Mouse (Mus musculus): ENCODE data around the gene Fxr2. TPM values are rescaled to one million over a fixed set of nuclear protein-coding genes. Genes with fewer than 3 reads are reported as not detected.
A peak's percentile ranks its signal among the peaks of the same experiment; 100 is the strongest.

Gene Fxr2
- polyA plus RNA-seq, 1 experiment, result 104 TPM

DNA sequence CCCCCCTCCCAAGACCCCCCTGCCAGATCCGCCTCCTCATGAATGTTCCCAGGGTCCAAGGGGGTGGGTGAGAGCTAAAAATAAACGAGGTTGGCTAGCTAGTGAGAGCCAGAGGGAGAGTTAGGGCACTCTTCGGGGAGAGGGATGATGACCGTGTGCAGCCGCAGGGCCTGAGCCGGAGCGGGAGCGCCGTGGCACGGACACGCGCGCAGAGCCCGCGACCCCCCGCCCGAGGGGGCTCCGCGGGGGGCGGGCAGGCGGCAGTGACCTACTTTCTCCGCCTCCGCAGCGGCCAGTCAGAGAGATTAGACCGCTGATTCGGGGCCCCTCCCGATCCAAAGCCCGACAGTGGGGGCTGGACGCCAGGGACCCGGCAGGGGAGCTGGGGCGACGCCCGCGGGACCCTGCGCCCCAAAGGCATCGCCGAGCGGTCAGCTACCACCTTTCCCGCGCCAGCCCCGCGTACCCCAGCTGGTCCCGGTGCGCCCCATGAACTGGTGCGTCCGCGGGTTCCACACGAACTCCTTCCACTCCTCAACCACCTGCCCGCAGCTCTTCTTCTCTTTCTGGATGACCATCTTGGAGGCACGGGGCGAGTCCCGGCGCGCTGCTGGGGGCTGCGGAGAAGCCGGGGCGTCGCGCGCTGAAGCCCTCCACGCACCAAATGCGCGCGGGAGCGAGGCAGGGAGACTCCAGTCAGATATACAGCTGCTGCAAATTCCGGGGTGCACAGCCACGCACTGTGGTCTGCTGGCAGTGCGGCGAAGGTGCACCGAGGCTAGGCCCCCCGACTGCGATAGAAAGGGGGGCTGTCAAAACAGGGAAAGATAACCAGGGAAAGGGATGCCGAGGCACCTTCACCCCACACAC, 27.8 kb upstream of the Fxr2 start:
- H3ac ChIP-seq (ENCODE audit: control insufficient read depth, insufficient read length), result peak overlapping the region; percentile 10
- peak overlapping the region; percentile 99 for H3K4me2 ChIP-seq (ENCODE audit: low read depth)
- TF ChIP-seq E2F4 (IDR thresholded peaks at IDR 0.05; ENCODE audit: insufficient read depth) (no peak), POLR2A (IDR thresholded peaks at IDR 0.05; ENCODE audit: insufficient read length, low read depth) (no peak), REST (IDR thresholded peaks at IDR 0.05; ENCODE audit: insufficient read depth, insufficient read length) (no peak), POLR2AphosphoS2 (IDR thresholded peaks at IDR 0.05; ENCODE audit: insufficient read length, low read depth) (no peak), TCF12 (IDR thresholded peaks at IDR 0.05; ENCODE audit: insufficient read depth, poor library complexity, severe bottlenecking) (no peak), CEBPB (IDR thresholded peaks at IDR 0.05; ENCODE audit: insufficient read depth, poor library complexity, severe bottlenecking) (no peak), MAX (IDR thresholded peaks at IDR 0.05; ENCODE audit: low read depth) (no peak), MYOG (IDR thresholded peaks at IDR 0.05; ENCODE audit: control insufficient read depth in 1 of 3, insufficient read depth in 1 of 3, insufficient read length in 2 of 3, low read depth in 2 of 3) (no peak)
- peak overlapping the region; percentile 24 for H3K4me3 ChIP-seq
- H3K27me3 ChIP-seq (ENCODE audit: control insufficient read depth, insufficient read depth, insufficient read length), result peaks cover 24% of the 10 kb centered on the region
- no peaks in the 10 kb centered on the region for H3K36me3 ChIP-seq (ENCODE audit: control insufficient read depth, insufficient read depth)
- H3K79me2 ChIP-seq (ENCODE audit: control insufficient read depth, insufficient read depth), result no peaks in the 10 kb centered on the region

DNA sequence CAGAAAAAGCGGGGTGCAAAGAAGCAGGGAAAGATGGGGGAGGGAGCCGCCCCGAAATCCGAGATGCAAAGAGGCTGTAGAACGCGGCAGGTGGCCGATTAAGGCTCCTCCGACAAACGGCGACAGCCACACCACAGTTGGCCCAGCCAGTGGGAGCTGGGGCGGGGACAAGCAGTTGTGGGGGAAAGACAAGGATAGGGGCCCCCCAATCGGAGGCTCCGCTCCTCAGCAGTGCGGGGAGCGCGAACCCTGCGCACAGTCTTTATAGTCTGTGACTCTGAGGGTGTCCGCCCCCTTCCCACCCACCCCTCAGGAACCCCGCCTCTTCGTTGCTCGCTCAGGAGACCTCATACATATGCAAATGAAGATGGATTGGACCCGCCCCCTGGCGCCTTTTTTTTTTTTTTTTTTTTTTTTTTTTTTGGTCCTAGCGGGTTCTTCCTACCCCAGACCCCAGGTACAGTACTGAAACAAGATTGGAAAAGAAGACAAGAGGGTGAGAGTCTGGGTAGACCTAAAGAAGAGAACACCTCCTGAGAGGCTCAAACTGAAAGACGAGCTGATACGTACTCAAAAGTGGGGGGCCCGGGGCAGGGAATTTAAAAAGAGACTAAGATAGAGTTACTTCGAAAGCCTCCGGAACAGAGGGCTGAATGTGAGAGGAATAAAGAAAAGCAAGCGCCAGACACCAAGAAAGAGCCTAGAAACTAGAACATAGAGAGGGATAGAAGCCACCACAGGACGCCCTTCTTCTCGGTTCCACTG, 26.9 kb upstream of the Fxr2 start, which contains the start of gene Atp1b2:
Gene Atp1b2 (minus strand): TSS at position 217 of the 765 bp plus-strand sequence.
- H3K27me3 ChIP-seq (ENCODE audit: control insufficient read depth, insufficient read depth, insufficient read length), result peaks cover 27% of the 10 kb centered on the region
- peak within 1 kb of the TSS; percentile 99 for H3K4me2 ChIP-seq (ENCODE audit: low read depth)
- H3ac ChIP-seq (ENCODE audit: control insufficient read depth, insufficient read length), result peak within 1 kb of the TSS; percentile 10
- no peaks in the 10 kb centered on the region for H3K36me3 ChIP-seq (ENCODE audit: control insufficient read depth, insufficient read depth)
- TF ChIP-seq TCF12 (IDR thresholded peaks at IDR 0.05; ENCODE audit: insufficient read depth, poor library complexity, severe bottlenecking), result no peak
- TF ChIP-seq MYOG (IDR thresholded peaks at IDR 0.05; ENCODE audit: control insufficient read depth in 1 of 3, insufficient read depth in 1 of 3, insufficient read length in 2 of 3, low read depth in 2 of 3), result peak in 1 of 3 experiments; percentile 55
- peak; percentile 57 for TF ChIP-seq POLR2A (IDR thresholded peaks at IDR 0.05; ENCODE audit: insufficient read length, low read depth)
- peak in 2 of 3 experiments; percentile 18 to 59 for TF ChIP-seq MYOD1 (IDR thresholded peaks at IDR 0.05; ENCODE audit: control insufficient read depth in 1 of 3, insufficient read length in 2 of 3, low read depth in 2 of 3)
- H3K4me3 ChIP-seq, result peak within 1 kb of the TSS; percentile 24
- H3K79me2 ChIP-seq (ENCODE audit: control insufficient read depth, insufficient read depth), result no peaks in the 10 kb centered on the region

DNA sequence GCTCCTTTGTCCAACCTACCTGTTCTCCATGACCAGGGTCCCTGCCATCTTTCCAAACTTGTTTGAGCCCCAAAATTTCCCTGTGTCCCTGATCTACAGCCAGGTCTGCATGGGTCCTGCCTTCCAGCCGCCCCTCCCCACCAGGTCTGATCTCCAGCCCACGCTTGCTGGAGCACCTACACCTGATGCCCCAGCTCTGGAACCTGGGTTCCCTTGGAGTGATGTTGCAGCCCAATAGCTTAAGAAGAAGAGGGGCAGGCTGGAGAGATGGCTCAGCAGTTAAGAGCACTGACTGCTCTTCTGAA, 26.3 kb upstream of the Fxr2 start:
- Histone ChIP-seq H3ac (ENCODE audit: control insufficient read depth, insufficient read length) (no peak overlapping the region), H3K36me3 (ENCODE audit: control insufficient read depth, insufficient read depth) (no peaks in the 10 kb centered on the region), H3K4me2 (ENCODE audit: low read depth) (peak overlapping the region; percentile 99), H3K27me3 (ENCODE audit: control insufficient read depth, insufficient read depth, insufficient read length) (peaks cover 27% of the 10 kb centered on the region), H3K4me3 (peak overlapping the region; percentile 24), H3K79me2 (ENCODE audit: control insufficient read depth, insufficient read depth) (no peaks in the 10 kb centered on the region)
- TF ChIP-seq REST (IDR thresholded peaks at IDR 0.05; ENCODE audit: insufficient read depth, insufficient read length) (no peak), MAX (IDR thresholded peaks at IDR 0.05; ENCODE audit: low read depth) (no peak), MYOG (IDR thresholded peaks at IDR 0.05; ENCODE audit: control insufficient read depth in 1 of 3, insufficient read depth in 1 of 3, insufficient read length in 2 of 3, low read depth in 2 of 3) (no peak), POLR2AphosphoS2 (IDR thresholded peaks at IDR 0.05; ENCODE audit: insufficient read length, low read depth) (no peak), MYOD1 (IDR thresholded peaks at IDR 0.05; ENCODE audit: control insufficient read depth in 1 of 3, insufficient read length in 2 of 3, low read depth in 2 of 3) (no peak), TCF3 (IDR thresholded peaks at IDR 0.05; ENCODE audit: insufficient read length, low read depth) (no peak), CEBPB (IDR thresholded peaks at IDR 0.05; ENCODE audit: insufficient read depth, poor library complexity, severe bottlenecking) (no peak), TCF12 (IDR thresholded peaks at IDR 0.05; ENCODE audit: insufficient read depth, poor library complexity, severe bottlenecking) (no peak), E2F4 (IDR thresholded peaks at IDR 0.05; ENCODE audit: insufficient read depth) (no peak), USF1 (IDR thresholded peaks at IDR 0.05; ENCODE audit: low read depth) (no peak), SRF (IDR thresholded peaks at IDR 0.05; ENCODE audit: control insufficient read depth, insufficient read length, low read depth) (no peak), POLR2A (IDR thresholded peaks at IDR 0.05; ENCODE audit: insufficient read length, low read depth) (no peak)

DNA sequence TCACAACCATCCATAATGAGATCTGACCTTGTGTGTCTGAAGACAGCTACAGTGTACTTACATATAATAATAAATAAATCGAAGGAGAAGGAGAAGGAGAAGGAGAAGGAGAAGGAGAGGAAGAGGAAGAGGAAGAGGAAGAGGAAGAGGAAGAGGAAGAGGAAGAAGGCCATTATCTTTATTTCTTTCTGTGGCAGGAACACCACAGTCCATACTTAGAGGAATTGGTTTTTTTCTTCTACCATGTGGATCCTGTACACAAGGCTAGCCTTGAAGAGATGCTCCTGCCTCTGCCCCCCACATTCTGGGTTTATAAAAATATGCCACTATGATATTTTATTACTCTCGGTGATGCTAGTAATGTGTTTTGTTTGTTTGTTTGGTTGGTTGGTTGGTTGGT, 26.0 kb upstream of the Fxr2 start:
- Histone ChIP-seq H3K4me2 (ENCODE audit: low read depth) (no peak overlapping the region), H3K27me3 (ENCODE audit: control insufficient read depth, insufficient read depth, insufficient read length) (peaks cover 27% of the 10 kb centered on the region), H3ac (ENCODE audit: control insufficient read depth, insufficient read length) (no peak overlapping the region), H3K36me3 (ENCODE audit: control insufficient read depth, insufficient read depth) (no peaks in the 10 kb centered on the region), H3K79me2 (ENCODE audit: control insufficient read depth, insufficient read depth) (no peaks in the 10 kb centered on the region), H3K4me3 (no peak overlapping the region)
- TF ChIP-seq E2F4 (IDR thresholded peaks at IDR 0.05; ENCODE audit: insufficient read depth) (no peak), USF1 (IDR thresholded peaks at IDR 0.05; ENCODE audit: low read depth) (no peak), CEBPB (IDR thresholded peaks at IDR 0.05; ENCODE audit: insufficient read depth, poor library complexity, severe bottlenecking) (no peak), POLR2AphosphoS2 (IDR thresholded peaks at IDR 0.05; ENCODE audit: insufficient read length, low read depth) (no peak), TCF12 (IDR thresholded peaks at IDR 0.05; ENCODE audit: insufficient read depth, poor library complexity, severe bottlenecking) (no peak), MAX (IDR thresholded peaks at IDR 0.05; ENCODE audit: low read depth) (no peak), TCF3 (IDR thresholded peaks at IDR 0.05; ENCODE audit: insufficient read length, low read depth) (no peak), MYOD1 (IDR thresholded peaks at IDR 0.05; ENCODE audit: control insufficient read depth in 1 of 3, insufficient read length in 2 of 3, low read depth in 2 of 3) (no peak), REST (IDR thresholded peaks at IDR 0.05; ENCODE audit: insufficient read depth, insufficient read length) (no peak), SRF (IDR thresholded peaks at IDR 0.05; ENCODE audit: control insufficient read depth, insufficient read length, low read depth) (no peak), POLR2A (IDR thresholded peaks at IDR 0.05; ENCODE audit: insufficient read length, low read depth) (no peak), MYOG (IDR thresholded peaks at IDR 0.05; ENCODE audit: control insufficient read depth in 1 of 3, insufficient read depth in 1 of 3, insufficient read length in 2 of 3, low read depth in 2 of 3) (no peak)

Measured in myocyte (in vitro differentiated cells).